Mouse (Mus musculus): ENCODE measurements around the gene Rag1.

- TF ChIP-seq CTCF (IDR thresholded peaks at IDR 0.05; ENCODE audit: insufficient read depth, low read depth, low read length) (no peak), POLR2A (IDR thresholded peaks at IDR 0.05; ENCODE audit: insufficient read depth, low read depth, low read length) (no peak)
Observed at GRCm38 (mm10) chr2:101668751-101669150, 19.4 kb upstream of the Rag1 start.

Measured in olfactory bulb, adult 2 months (tissue).